Mouse (Mus musculus): ENCODE data around the gene Ptprf. TPM values are rescaled to one million over a fixed set of nuclear protein-coding genes. Genes with fewer than 3 reads are reported as not detected.

Ptprf gene
- polyA plus RNA-seq, 1 experiment: 7.4 TPM

DNA sequence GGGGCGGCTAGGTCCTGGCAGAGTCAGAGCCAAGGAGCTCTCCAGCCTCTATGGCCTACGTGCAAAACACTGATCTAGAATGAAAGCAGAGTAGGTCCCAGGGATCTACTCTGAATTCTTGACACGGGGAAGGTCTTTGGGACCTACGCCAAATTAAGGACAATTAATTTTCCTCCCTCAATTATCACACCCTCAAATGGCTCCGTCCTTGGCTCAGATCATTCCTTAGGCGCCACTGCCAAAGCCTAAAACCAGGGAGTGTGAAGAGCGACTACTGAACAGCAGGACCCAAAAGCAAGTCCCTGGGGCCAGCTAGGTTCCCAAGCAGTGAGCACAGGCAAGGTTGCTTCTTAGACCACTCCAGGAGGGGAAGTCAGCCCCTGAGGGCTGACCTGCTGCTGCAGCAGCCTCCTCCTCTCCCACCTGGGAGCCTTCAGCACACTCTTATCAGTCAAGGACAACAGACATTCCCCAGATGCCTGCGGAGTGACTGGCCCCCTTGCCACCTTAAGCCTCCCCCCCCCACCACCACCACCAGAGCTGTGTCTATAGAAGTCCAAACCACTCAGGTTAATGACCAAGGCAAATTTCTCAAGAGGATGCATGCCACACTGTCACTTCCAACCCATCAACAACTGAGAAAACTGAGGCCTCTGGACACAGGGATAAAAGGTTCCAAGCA is 31.3 kb downstream of the Ptprf start:
- 76% methylated on average over 8 of the region's 8 CpGs for WGBS
- Histone ChIP-seq H3K4me1 (ENCODE audit: control insufficient read depth, insufficient read depth, low read length) (no peaks in the 10 kb centered on the region), H3K27ac (ENCODE audit: control insufficient read depth, insufficient read depth, low read depth, low read length, poor library complexity) (no peak overlapping the region), H3K4me3 (replicated peaks; ENCODE audit: control insufficient read depth, low read depth, low read length) (no peak overlapping the region)
- TF ChIP-seq POLR2A (IDR thresholded peaks at IDR 0.05; ENCODE audit: borderline replicate concordance, control insufficient read depth, low read depth, low read length): no peak
- TF ChIP-seq CTCF (IDR thresholded peaks at IDR 0.05; ENCODE audit: control insufficient read depth, insufficient read depth, low read length): no peak

GRCm38 (mm10) chr4:118257977-118258376 is 33.2 kb downstream of the Ptprf start:
- 85% methylated on average over 5 of the region's 5 CpGs for WGBS
- no peak for TF ChIP-seq CTCF (IDR thresholded peaks at IDR 0.05; ENCODE audit: control insufficient read depth, insufficient read depth, low read length)
- no peak for TF ChIP-seq POLR2A (IDR thresholded peaks at IDR 0.05; ENCODE audit: borderline replicate concordance, control insufficient read depth, low read depth, low read length)
- H3K4me1 ChIP-seq (ENCODE audit: control insufficient read depth, insufficient read depth, low read length): no peaks in the 10 kb centered on the region
- no peak overlapping the region for H3K27ac ChIP-seq (ENCODE audit: control insufficient read depth, insufficient read depth, low read depth, low read length, poor library complexity)
- H3K4me3 ChIP-seq (replicated peaks; ENCODE audit: control insufficient read depth, low read depth, low read length): no peak overlapping the region

DNA sequence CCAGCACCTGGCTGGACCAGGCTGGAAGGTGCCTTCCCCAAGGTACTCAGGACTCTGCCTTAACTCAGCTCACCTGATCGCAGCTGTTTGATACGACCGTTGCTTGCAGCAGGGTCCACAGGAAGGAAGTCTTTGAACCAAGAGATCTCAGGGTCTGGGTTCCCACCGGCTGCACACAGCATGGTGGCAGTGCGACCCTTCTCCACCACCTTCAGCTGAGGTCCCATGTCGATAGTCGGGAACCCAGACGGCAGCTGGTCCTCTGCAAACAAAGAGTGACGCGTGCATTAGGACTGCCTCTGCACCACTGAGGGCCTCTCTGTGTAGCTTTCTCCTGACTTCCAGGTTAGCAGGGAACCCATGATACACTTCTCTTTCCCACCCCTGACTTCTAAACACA is 33.8 kb downstream of the Ptprf start:
- 52% methylated on average over 10 of the region's 10 CpGs for WGBS
- no peaks in the 10 kb centered on the region for H3K4me1 ChIP-seq (ENCODE audit: control insufficient read depth, insufficient read depth, low read length)

DNA sequence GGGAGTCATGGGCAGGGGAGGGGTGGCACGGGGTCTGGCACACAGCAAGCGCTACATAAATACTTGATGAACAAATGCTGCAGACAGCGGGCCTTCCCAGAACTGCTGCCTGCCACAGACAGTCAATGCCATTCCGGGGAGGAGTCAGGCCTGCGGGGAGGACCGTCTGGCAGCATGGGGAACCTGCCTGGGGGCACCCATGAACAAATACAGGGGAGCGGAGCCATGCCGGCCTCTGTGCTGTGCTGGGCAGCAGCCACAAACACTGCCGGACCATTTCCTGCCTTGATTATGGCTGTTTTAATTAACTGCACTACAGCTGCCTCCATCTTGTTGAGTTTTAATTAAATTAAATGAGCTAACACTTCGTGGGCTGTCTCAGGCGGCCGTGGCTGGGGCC is 35.0 kb downstream of the Ptprf start:
- no peak for TF ChIP-seq POLR2A (IDR thresholded peaks at IDR 0.05; ENCODE audit: borderline replicate concordance, control insufficient read depth, low read depth, low read length)
- no peak for TF ChIP-seq CTCF (IDR thresholded peaks at IDR 0.05; ENCODE audit: control insufficient read depth, insufficient read depth, low read length)
- Histone ChIP-seq H3K27ac (ENCODE audit: control insufficient read depth, insufficient read depth, low read depth, low read length, poor library complexity) (no peak overlapping the region), H3K4me1 (ENCODE audit: control insufficient read depth, insufficient read depth, low read length) (no peaks in the 10 kb centered on the region), H3K4me3 (replicated peaks; ENCODE audit: control insufficient read depth, low read depth, low read length) (no peak overlapping the region)
- WGBS: 58% methylated on average over 12 of the region's 12 CpGs

More for the DNA sequence above, 33.8 kb downstream of the Ptprf start:
- Histone ChIP-seq H3K27ac (ENCODE audit: control insufficient read depth, insufficient read depth, low read depth, low read length, poor library complexity) (no peak overlapping the region), H3K4me3 (replicated peaks; ENCODE audit: control insufficient read depth, low read depth, low read length) (no peak overlapping the region)
- no peak for TF ChIP-seq CTCF (IDR thresholded peaks at IDR 0.05; ENCODE audit: control insufficient read depth, insufficient read depth, low read length)
- TF ChIP-seq POLR2A (IDR thresholded peaks at IDR 0.05; ENCODE audit: borderline replicate concordance, control insufficient read depth, low read depth, low read length): no peak

- WGBS: 84% methylated on average over 5 of the region's 5 CpGs
- no peak overlapping the region for H3K4me3 ChIP-seq (replicated peaks; ENCODE audit: control insufficient read depth, low read depth, low read length)
- H3K27ac ChIP-seq (ENCODE audit: control insufficient read depth, insufficient read depth, low read depth, low read length, poor library complexity): no peak overlapping the region
- H3K4me1 ChIP-seq (ENCODE audit: control insufficient read depth, insufficient read depth, low read length): no peaks in the 10 kb centered on the region
- TF ChIP-seq POLR2A (IDR thresholded peaks at IDR 0.05; ENCODE audit: borderline replicate concordance, control insufficient read depth, low read depth, low read length): no peak
Measured at GRCm38 (mm10) chr4:118254953-118255352, 36.3 kb downstream of the Ptprf start.

DNA sequence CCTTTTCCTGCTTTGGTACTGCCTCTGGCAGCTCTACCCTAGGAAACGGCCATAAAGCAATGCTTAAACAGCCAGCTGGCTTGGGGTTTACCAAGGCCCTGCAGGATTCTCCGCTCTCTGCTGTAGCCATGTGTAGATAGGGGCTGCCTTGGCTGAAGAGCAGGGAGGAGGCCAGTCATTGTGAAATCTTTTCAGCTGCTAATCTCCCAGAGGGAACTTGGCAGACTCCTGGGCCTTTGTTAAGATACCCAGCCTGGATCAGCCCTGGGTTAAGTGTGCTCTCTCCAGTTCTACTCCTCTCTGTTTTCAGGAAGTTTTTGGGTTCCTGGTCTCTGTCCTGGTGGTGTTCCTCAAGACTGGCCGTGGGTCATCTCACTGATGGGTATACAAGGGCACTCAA is 43.9 kb downstream of the Ptprf start:
- no peak overlapping the region for H3K27ac ChIP-seq (ENCODE audit: control insufficient read depth, insufficient read depth, low read depth, low read length, poor library complexity)
- H3K4me1 ChIP-seq (ENCODE audit: control insufficient read depth, insufficient read depth, low read length): no peaks in the 10 kb centered on the region
- WGBS: 67% methylated on average over 3 of the region's 3 CpGs
- no peak for TF ChIP-seq CTCF (IDR thresholded peaks at IDR 0.05; ENCODE audit: control insufficient read depth, insufficient read depth, low read length)
- TF ChIP-seq POLR2A (IDR thresholded peaks at IDR 0.05; ENCODE audit: borderline replicate concordance, control insufficient read depth, low read depth, low read length): no peak
- no peak overlapping the region for H3K4me3 ChIP-seq (replicated peaks; ENCODE audit: control insufficient read depth, low read depth, low read length)

- 89% methylated on average over 14 of the region's 14 CpGs for WGBS
- no peak overlapping the region for H3K4me3 ChIP-seq (replicated peaks; ENCODE audit: control insufficient read depth, low read depth, low read length)
- H3K4me1 ChIP-seq (ENCODE audit: control insufficient read depth, insufficient read depth, low read length): no peaks in the 10 kb centered on the region
- no peak for TF ChIP-seq POLR2A (IDR thresholded peaks at IDR 0.05; ENCODE audit: borderline replicate concordance, control insufficient read depth, low read depth, low read length)
- H3K27ac ChIP-seq (ENCODE audit: control insufficient read depth, insufficient read depth, low read depth, low read length, poor library complexity): no peak overlapping the region
Measured at GRCm38 (mm10) chr4:118245847-118246246, 45.4 kb downstream of the Ptprf start.

DNA sequence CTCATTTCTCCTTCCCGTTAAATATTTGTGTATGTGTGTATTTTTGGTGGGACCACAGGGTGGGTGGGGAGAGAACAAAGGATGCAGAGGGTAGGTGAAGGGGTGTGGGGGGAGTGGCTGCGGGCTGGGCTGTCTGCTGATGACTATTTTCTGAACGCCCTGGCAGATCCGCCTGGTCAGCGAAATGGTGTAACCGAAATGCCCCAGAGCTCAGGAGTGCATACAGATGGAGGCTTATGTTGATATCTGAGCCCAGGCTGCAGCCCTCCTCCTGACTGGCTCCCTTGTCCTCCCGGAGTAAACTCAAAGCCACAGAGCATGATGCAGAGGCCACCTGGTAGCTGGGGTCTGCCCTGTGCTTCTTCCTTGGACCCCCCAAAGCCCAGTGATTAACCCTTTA is 47.4 kb downstream of the Ptprf start:
- TF ChIP-seq POLR2A (IDR thresholded peaks at IDR 0.05; ENCODE audit: borderline replicate concordance, control insufficient read depth, low read depth, low read length) (no peak), CTCF (IDR thresholded peaks at IDR 0.05; ENCODE audit: control insufficient read depth, insufficient read depth, low read length) (no peak)
- no peaks in the 10 kb centered on the region for H3K4me1 ChIP-seq (ENCODE audit: control insufficient read depth, insufficient read depth, low read length)
- no peak overlapping the region for H3K4me3 ChIP-seq (replicated peaks; ENCODE audit: control insufficient read depth, low read depth, low read length)
- no peak overlapping the region for H3K27ac ChIP-seq (ENCODE audit: control insufficient read depth, insufficient read depth, low read depth, low read length, poor library complexity)
- 83% methylated on average over 7 of the region's 7 CpGs for WGBS

GRCm38 (mm10) chr4:118243298-118243697 is 47.9 kb downstream of the Ptprf start:
- Histone ChIP-seq H3K27ac (ENCODE audit: control insufficient read depth, insufficient read depth, low read depth, low read length, poor library complexity) (no peak overlapping the region), H3K4me1 (ENCODE audit: control insufficient read depth, insufficient read depth, low read length) (no peaks in the 10 kb centered on the region), H3K4me3 (replicated peaks; ENCODE audit: control insufficient read depth, low read depth, low read length) (no peak overlapping the region)
- no peak for TF ChIP-seq POLR2A (IDR thresholded peaks at IDR 0.05; ENCODE audit: borderline replicate concordance, control insufficient read depth, low read depth, low read length)
- no peak for TF ChIP-seq CTCF (IDR thresholded peaks at IDR 0.05; ENCODE audit: control insufficient read depth, insufficient read depth, low read length)
- 87% methylated on average over 11 of the region's 11 CpGs for WGBS

All from bone marrow, adult 2 months (tissue).